Mouse (Mus musculus) MEL (cell line): ENCODE measurements around the gene Fkbp9. TPM values are rescaled to one million over a fixed set of nuclear protein-coding genes. Genes with fewer than 3 reads are reported as not detected.

Experiments used
- DNase-seq: peaks from one replicate; pipeline ENCODE4 v3.0.0; 2011; ENCODE audit warnings: low read depth, low spot score
- H3K27ac ChIP-seq: 2 replicates; pipeline ENCODE4 v1.5.1; 2012; ENCODE audit warnings: low read depth, mild to moderate bottlenecking, control low read depth, low read length, moderate library complexity; ENCODE audit not compliant: control insufficient read depth
- H3K27me3 ChIP-seq, 2 experiments: fragments of 150-350 bp in 1 of 2; sonication (generic) in 1 of 2; 2 replicates each; pipeline ENCODE4 v1.6.1; 2012; ENCODE audit warnings: low read length in 2 of 2, mild to moderate bottlenecking in 2 of 2, improper control_type of control experiment in 1 of 2, moderate library complexity in 1 of 2; ENCODE audit not compliant: insufficient read depth in 2 of 2, control insufficient read depth in 1 of 2
- H3K36me3 ChIP-seq, 2 experiments: 2 replicates each; pipeline ENCODE4 v1.6.1; 2012 to 2014; ENCODE audit warnings: low read length in 2 of 2, improper control_type of control experiment in 1 of 2, inconsistent platforms in 1 of 2, mild to moderate bottlenecking in 1 of 2; ENCODE audit not compliant: insufficient read depth in 2 of 2, control insufficient read depth in 1 of 2
- H3K4me1 ChIP-seq, 2 experiments: fragments of 150-350 bp in 1 of 2; sonication (generic) in 1 of 2; 2 replicates each; pipeline ENCODE4 v1.6.1; 2012; ENCODE audit warnings: low read length in 2 of 2, improper control_type of control experiment in 1 of 2, mild to moderate bottlenecking in 1 of 2; ENCODE audit not compliant: insufficient read depth in 2 of 2, control insufficient read depth in 1 of 2
- H3K4me3 ChIP-seq, 2 experiments: fragments of 150-350 bp in 1 of 2; sonication (generic) in 1 of 2; 2 replicates each; pipeline ENCODE4 v1.5.1; 2012; ENCODE audit warnings: low read depth in 2 of 2, low read length in 2 of 2, mild to moderate bottlenecking in 2 of 2, moderate library complexity in 2 of 2, control low read depth in 1 of 2, improper control_type of control experiment in 1 of 2; ENCODE audit not compliant: control insufficient read depth in 1 of 2, insufficient read depth in 1 of 2
- H3K79me2 ChIP-seq: 2 replicates; pipeline ENCODE4 v1.6.1; 2012; ENCODE audit warnings: mild to moderate bottlenecking, low read length, moderate library complexity; ENCODE audit not compliant: control insufficient read depth, poor library complexity, insufficient read depth
- H3K9ac ChIP-seq: 2 replicates; pipeline ENCODE4 v1.6.1; 2012; ENCODE audit warnings: low read depth, mild to moderate bottlenecking, control low read depth, low read length, moderate library complexity; ENCODE audit not compliant: control insufficient read depth, poor library complexity, severe bottlenecking
- H3K9me3 ChIP-seq: fragments of 150-350 bp; sonication (generic); replicated peaks from 2 replicates; pipeline ENCODE4 v1.6.1; 2012; ENCODE audit warnings: mild to moderate bottlenecking, low read length, improper control_type of control experiment, moderate library complexity; ENCODE audit not compliant: insufficient read depth
- CHD1 ChIP-seq: IDR thresholded peaks from 2 replicates; pipeline ENCODE4 v1.6.1; 2012; ENCODE audit warnings: low read depth, mild to moderate bottlenecking, inconsistent platforms, low read length, improper control_type of control experiment
- CTCF ChIP-seq, 3 experiments: IDR thresholded peaks in 2 of 3; conservative IDR thresholded peaks in 1 of 3; 2 replicates each; pipeline ENCODE4 v1.5.1; 2011 to 2012; ENCODE audit warnings: low read length in 3 of 3, low read depth in 2 of 3, mild to moderate bottlenecking in 2 of 3, improper control_type of control experiment in 1 of 3, inconsistent platforms in 1 of 3, mixed read lengths in 1 of 3, moderate library complexity in 1 of 3; ENCODE audit not compliant: control insufficient read depth in 1 of 3, insufficient read depth in 1 of 3, poor library complexity in 1 of 3, severe bottlenecking in 1 of 3
- EP300 ChIP-seq, 2 experiments: IDR thresholded peaks; 2 replicates each; pipeline ENCODE4 v1.6.1; 2011; ENCODE audit warnings: improper control_type of control experiment in 2 of 2, low read length in 2 of 2, low read depth in 1 of 2, mild to moderate bottlenecking in 1 of 2
- ETS1 ChIP-seq: IDR thresholded peaks from 2 replicates; pipeline ENCODE4 v1.6.1; 2012; ENCODE audit warnings: low read depth, mild to moderate bottlenecking, inconsistent platforms, low read length, improper control_type of control experiment, moderate library complexity
- GABPA ChIP-seq: IDR thresholded peaks from 2 replicates; pipeline ENCODE4 v1.6.1; 2012; ENCODE audit warnings: low read depth, mild to moderate bottlenecking, inconsistent platforms, low read length, improper control_type of control experiment, moderate library complexity
- GATA1 ChIP-seq: IDR thresholded peaks from 2 replicates; pipeline ENCODE4 v1.6.1; 2011; ENCODE audit warnings: low read depth, low read length, improper control_type of control experiment
- MAZ ChIP-seq: IDR thresholded peaks from 2 replicates; pipeline ENCODE4 v1.6.1; 2012; ENCODE audit warnings: low read depth, mild to moderate bottlenecking, inconsistent platforms, low read length, improper control_type of control experiment
- MYC ChIP-seq: IDR thresholded peaks from 2 replicates; pipeline ENCODE4 v1.6.1; 2011; ENCODE audit warnings: low read depth, mild to moderate bottlenecking, low read length, improper control_type of control experiment, moderate library complexity
- NRF1 ChIP-seq: IDR thresholded peaks from 2 replicates; pipeline ENCODE4 v1.6.1; 2014; ENCODE audit warnings: low read depth, mild to moderate bottlenecking, inconsistent platforms, low read length, improper control_type of control experiment, moderate library complexity; ENCODE audit not compliant: poor library complexity, insufficient read depth, severe bottlenecking
- POLR2AphosphoS2 ChIP-seq: IDR thresholded peaks from 2 replicates; pipeline ENCODE4 v1.6.1; 2011; ENCODE audit warnings: low read length, improper control_type of control experiment
- SIN3A ChIP-seq: IDR thresholded peaks from 2 replicates; pipeline ENCODE4 v1.6.1; 2012; ENCODE audit warnings: low read length, improper control_type of control experiment, inconsistent platforms
- ZNF384 ChIP-seq: IDR thresholded peaks from 2 replicates; pipeline ENCODE4 v1.6.1; 2012; ENCODE audit warnings: low read depth, mild to moderate bottlenecking, inconsistent platforms, low read length, improper control_type of control experiment
- polyA plus RNA-seq, 2 experiments: library from polyadenylated mRNA; stranded (reverse) in 1 of 2; unstranded in 1 of 2; fragments of >175 nt in 1 of 2; fragments of >200 nt in 1 of 2; gene quantifications; 2 replicates each; pipeline versions ENCODE4 v1.2.1 to v1.2.4; 2012; ENCODE audit warnings: low replicate concordance in 2 of 2, low read depth in 1 of 2; ENCODE audit not compliant: insufficient read length in 2 of 2, insufficient read depth in 1 of 2, missing spikeins in 1 of 2
- total RNA-seq: library from RNA; depleted of rRNA; stranded (reverse); fragments of 300-350 nt; gene quantifications from 2 replicates; pipeline ENCODE4 v1.2.3, GENCODE M21; 2012

The Fkbp9 gene
- total and polyA plus RNA-seq, 3 experiments: 3.0 to 19.5 TPM; not detected in 1

- TF ChIP-seq NRF1: no peak
- peaks cover 0 to 57% of the 10 kb centered on the region in 2 experiments; a peak in 3 of 4 replicates for H3K36me3 ChIP-seq
- peaks cover 22 to 26% of the 10 kb centered on the region in 2 experiments for H3K4me1 ChIP-seq
- H3K79me2 ChIP-seq: peaks cover 63% of the 10 kb centered on the region
- no peaks in the 10 kb centered on the region for H3K27me3 ChIP-seq
- no peak overlapping the region for H3K9ac ChIP-seq
- no peak for DNase-seq
- H3K9me3 ChIP-seq: no peaks in the 10 kb centered on the region
- no peak overlapping the region for H3K4me3 ChIP-seq
- H3K27ac ChIP-seq: no peak overlapping the region
These were observed 74.4 kb downstream of the Fkbp9 start for GRCm38 (mm10) chr6:56906121-56906846.

DNA sequence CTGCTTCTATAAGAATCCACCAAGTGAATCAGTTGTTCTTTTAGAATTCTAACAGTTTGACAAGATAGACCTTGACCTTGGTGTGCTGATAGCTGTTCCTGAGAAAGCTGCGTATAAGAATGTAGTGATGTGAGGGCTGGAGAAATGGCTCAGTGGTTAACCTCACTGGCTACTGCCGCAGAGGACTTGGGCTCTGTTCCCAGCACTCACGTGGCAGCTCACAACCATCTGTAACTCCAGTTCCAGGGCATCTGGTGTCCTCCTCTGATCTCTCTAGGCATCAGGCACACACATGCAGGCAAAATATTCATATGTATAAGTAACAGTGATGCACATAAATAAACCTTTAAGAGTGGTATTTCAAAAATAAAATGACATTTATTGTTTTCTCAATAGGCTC, 76.1 kb downstream of the Fkbp9 start:
- Histone ChIP-seq H3K27ac (no peak overlapping the region), H3K4me1 (peaks cover 29 to 33% of the 10 kb centered on the region in 2 experiments), H3K27me3 (no peaks in the 10 kb centered on the region)

DNA sequence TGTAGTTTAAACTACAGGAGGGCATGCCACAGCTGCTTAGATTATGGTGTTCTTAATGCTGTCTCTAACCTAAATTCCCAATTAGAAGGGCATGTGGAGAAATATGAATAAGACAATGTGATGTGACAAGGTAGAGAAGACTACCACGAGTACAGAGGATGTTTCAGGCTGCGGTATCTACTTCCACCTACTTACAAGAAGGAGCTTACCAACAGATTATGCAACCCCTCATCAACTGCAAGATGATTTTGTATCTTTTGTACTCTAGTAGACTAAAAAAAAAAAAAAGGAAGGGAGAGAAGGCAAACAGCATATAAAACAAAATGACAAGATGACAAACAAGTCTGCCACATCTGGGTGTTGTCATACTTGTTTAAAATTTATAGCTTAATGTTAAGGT, 76.5 kb downstream of the Fkbp9 start:
- Histone ChIP-seq H3K9me3 (no peaks in the 10 kb centered on the region), H3K27ac (peak overlapping the region; percentile 44; the same call in 1 of the 2 replicates), H3K9ac (no peak overlapping the region), H3K79me2 (peaks cover 70% of the 10 kb centered on the region), H3K4me1 (peaks cover 28 to 34% of the 10 kb centered on the region in 2 experiments), H3K36me3 (peaks cover 0 to 58% of the 10 kb centered on the region in 2 experiments; a peak in 3 of 4 replicates), H3K4me3 (no peak overlapping the region), H3K27me3 (no peaks in the 10 kb centered on the region)
- peak; percentile 40 for DNase-seq
- TF ChIP-seq EP300 (IDR thresholded peaks at IDR 0.05; ENCODE audit: low read depth in 1 of 2, low read length in 2 of 2): peak in 1 of 2 experiments; percentile 35; a peak in 2 of 4 replicates
- TF ChIP-seq SIN3A: 0 out of 2 replicates have a peak, but pooled peaks have one; percentile 4
- TF ChIP-seq GABPA: no peak
- TF ChIP-seq ZNF384: peak; percentile 37; the same call in 1 of the 2 replicates

More for the DNA sequence above, 76.1 kb downstream of the Fkbp9 start:
- Histone ChIP-seq H3K9me3 (no peaks in the 10 kb centered on the region), H3K79me2 (peaks cover 73% of the 10 kb centered on the region), H3K4me3 (no peak overlapping the region), H3K9ac (no peak overlapping the region), H3K36me3 (peaks cover 0 to 57% of the 10 kb centered on the region in 2 experiments; a peak in 3 of 4 replicates)
- TF ChIP-seq SIN3A (no peak), GATA1 (no peak), MYC (no peak), POLR2AphosphoS2 (no peak), CHD1 (no peak), CTCF (IDR thresholded peaks at IDR 0.05 in 2 of 3, conservative IDR thresholded peaks at IDR 0.05 in 1 of 3; ENCODE audit: control insufficient read depth in 1 of 3, insufficient read depth in 1 of 3, low read depth in 2 of 3, low read length in 3 of 3, poor library complexity in 1 of 3, severe bottlenecking in 1 of 3) (no peak), MAZ (no peak), ETS1 (no peak), ZNF384 (no peak)
- no peak for DNase-seq
